8 mouse cellular contexts compared by ENCODE assay signal in the genomic region with DNA sequence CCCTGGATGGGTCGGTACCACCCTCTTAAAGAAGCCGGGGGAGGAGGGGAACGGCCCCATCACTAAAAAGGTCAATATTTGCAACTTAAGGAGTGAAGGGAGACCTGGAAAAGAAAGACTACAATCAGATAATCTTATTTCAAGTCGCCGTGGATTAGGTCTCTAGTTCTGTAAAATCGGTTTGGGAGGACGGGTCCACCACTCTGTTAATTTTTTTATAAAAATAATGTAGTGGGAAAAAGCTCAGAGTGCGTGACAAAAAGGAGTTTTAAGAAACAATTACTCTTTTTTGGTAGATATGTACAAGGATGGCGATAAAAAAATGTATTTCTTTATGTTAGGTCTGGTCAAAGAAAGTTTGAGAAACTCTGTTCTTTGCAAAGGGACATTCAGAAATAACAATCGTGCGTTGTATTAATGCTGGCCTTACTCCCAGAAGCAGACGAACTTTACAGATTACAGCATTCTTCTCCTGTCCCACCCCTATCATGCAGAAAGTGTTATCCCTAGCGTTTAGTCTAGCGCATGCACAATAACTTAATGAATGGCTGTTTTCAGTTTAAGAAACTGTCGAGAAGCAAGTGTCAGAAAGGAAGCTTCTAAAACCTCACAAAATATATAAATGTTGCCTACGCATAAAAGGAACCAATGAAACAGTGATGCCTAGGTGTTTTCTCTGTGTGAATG. TPM values are rescaled to one million over a fixed set of nuclear protein-coding genes. Genes with fewer than 3 reads are reported as not detected.
DNase-seq lines count a peak whose midpoint lies in the region; ATAC-seq and TF ChIP-seq lines count a peak whose summit lies in the region.

No protein-coding gene starts in this region.

- DNase-seq in layer of hippocampus, adult 2 months (ENCODE audit: low spot score in 2 of 2) = no peak
- no peak for DNase-seq in layer of hippocampus, adult 8-10 months (ENCODE audit: low spot score in 2 of 2)
- no peak for DNase-seq in cerebellum, adult 9-11 months
- DNase-seq in B cell, adult 2 months = no peak

- TF ChIP-seq POLR2A in bone marrow macrophage, adult 2 months (IDR thresholded peaks at IDR 0.05; ENCODE audit: borderline replicate concordance, low read depth, low read length) = no peak

- no peak for TF ChIP-seq CTCF in layer of hippocampus, adult 2 months (conservative IDR thresholded peaks at IDR 0.05)
- TF ChIP-seq CTCF in bone marrow macrophage, adult 2 months (IDR thresholded peaks at IDR 0.05; ENCODE audit: low read depth, low read length) = no peak

- H3K4me1 ChIP-seq in bone marrow macrophage, adult 2 months (ENCODE audit: control insufficient read depth, insufficient read depth, low read length) = peaks cover 28% of the 10 kb centered on the region
- H3K4me1 ChIP-seq in hindbrain, embryonic 12.5 days = peaks cover 12% of the 10 kb centered on the region
- H3K4me1 ChIP-seq in midbrain, embryonic 13.5 days (replicated peaks) = peaks cover 26% of the 10 kb centered on the region

- no peaks in the 10 kb centered on the region for H3K9me3 ChIP-seq in hindbrain, embryonic 12.5 days (replicated peaks)
- H3K9me3 ChIP-seq in midbrain, embryonic 13.5 days = no peaks in the 10 kb centered on the region

- 27% methylated on average over 16 of the region's 16 CpGs for WGBS in hindbrain, embryonic 12.5 days
- WGBS in midbrain, embryonic 13.5 days = 18% methylated on average over 16 of the region's 16 CpGs

- H3K36me3 ChIP-seq in hindbrain, embryonic 12.5 days = no peaks in the 10 kb centered on the region
- H3K36me3 ChIP-seq in midbrain, embryonic 13.5 days = no peaks in the 10 kb centered on the region

- no peaks in the 10 kb centered on the region for H3K27me3 ChIP-seq in hindbrain, embryonic 12.5 days
- no peaks in the 10 kb centered on the region for H3K27me3 ChIP-seq in midbrain, embryonic 13.5 days

- peak overlapping the region; percentile 90 for H3K4me3 ChIP-seq in layer of hippocampus, adult 2 months
- H3K4me3 ChIP-seq in bone marrow macrophage, adult 2 months (ENCODE audit: insufficient read depth, low read length) = peak overlapping the region; percentile 90
- peak overlapping the region; percentile 82 for H3K4me3 ChIP-seq in hindbrain, embryonic 12.5 days
- H3K4me3 ChIP-seq in midbrain, embryonic 13.5 days (replicated peaks) = peak overlapping the region; percentile 78

- peak overlapping the region; percentile 61 for H3K4me2 ChIP-seq in hindbrain, embryonic 12.5 days (replicated peaks)
- peak overlapping the region; percentile 84 for H3K4me2 ChIP-seq in midbrain, embryonic 13.5 days (replicated peaks)

- H3K27ac ChIP-seq in layer of hippocampus, adult 2 months = peak overlapping the region; percentile 98
- H3K27ac ChIP-seq in bone marrow macrophage, adult 2 months (ENCODE audit: insufficient read depth, low read depth, low read length) = peak overlapping the region; percentile 78
- H3K27ac ChIP-seq in hindbrain, embryonic 12.5 days = peak overlapping the region; percentile 98
- H3K27ac ChIP-seq in midbrain, embryonic 13.5 days = peak overlapping the region; percentile 98

- ATAC-seq in hindbrain, embryonic 12.5 days (ENCODE audit: low FRiP score) = no peak
- no peak; the same call in 1 of the 2 replicates for ATAC-seq in midbrain, embryonic 13.5 days
- ATAC-seq in activated CD4-positive, CD25-positive, alpha-beta regulatory T cell, adult 4 months = no peak

- peak overlapping the region; percentile 87 for H3K9ac ChIP-seq in hindbrain, embryonic 12.5 days
- peak overlapping the region; percentile 85 for H3K9ac ChIP-seq in midbrain, embryonic 13.5 days (replicated peaks)

RNA-seq across cellular contexts. Expression of gene Abcd3, which starts 0.6 kb away (rescaled TPM):
- 10 to 100 TPM; 55.7 to 55.8 TPM for total RNA-seq in layer of hippocampus, adult 2 months (2021)
- total RNA-seq in layer of hippocampus, adult 8-10 months (2022) = 10 to 100 TPM; 52.3 to 58.2 (median 56.8) TPM
- polyA plus RNA-seq in bone marrow macrophage, adult 2 months (2012; ENCODE audit: insufficient read depth, insufficient read length, missing spikeins) = 18.7 and 19.3 TPM in 2 replicates
- polyA plus RNA-seq in hindbrain, embryonic 12.5 days (2016; fragmentation: Nextera tagmentation; extraction: Ambion mirVana) = 65.3 and 72.3 TPM in 2 replicates
- 62.5 and 63.0 TPM in 2 replicates for polyA plus RNA-seq in midbrain, embryonic 13.5 days (2015; fragmentation: Nextera tagmentation; extraction: Ambion mirVana)
- polyA plus RNA-seq in activated CD4-positive, CD25-positive, alpha-beta regulatory T cell, adult 4 months (2017; shearing (Covaris generic)) = 1 to 10 TPM; 8.6 to 9.3 TPM
